Mouse (Mus musculus) embryonic fibroblast, embryonic 13.5 days (primary cell): ENCODE results near the gene Timm29.

Source experiments
- CTCF ChIP-seq: IDR thresholded peaks from 2 replicates; pipeline ENCODE4 v1.5.1; 2011; ENCODE audit warnings: mild to moderate bottlenecking, control low read depth, low read length, moderate library complexity, borderline replicate concordance; ENCODE audit not compliant: insufficient read depth
- POLR2A ChIP-seq: IDR thresholded peaks from 2 replicates; pipeline ENCODE4 v1.6.1; 2011; ENCODE audit warnings: low read depth, mild to moderate bottlenecking, control low read depth, low read length, moderate library complexity

- TF ChIP-seq CTCF = no peak
- TF ChIP-seq POLR2A = no peak; the same call in 1 of the 2 replicates
Measured at GRCm38 (mm10) chr9:21617066-21617465, 24.5 kb downstream of the Timm29 start.
